Mouse (Mus musculus) stomach, postnatal 0 days (tissue): ENCODE data around the gene Atxn1. TPM values are rescaled to one million over a fixed set of nuclear protein-coding genes. Genes with fewer than 3 reads are reported as not detected.
A peak's percentile ranks its signal among the peaks of the same experiment; 100 is the strongest.

ENCODE experiments used
- ATAC-seq: fragments of 200-750 bp; cut with Nextera tagmentation; 2 replicates; pipeline ENCODE4 v1.8.0; 2017; ENCODE audit not compliant: low FRiP score, low TSS enrichment
- DNase-seq: peaks from one replicate; pipeline ENCODE4 v3.0.0-alpha.2; 2016; ENCODE audit warnings: low spot score
- H3K27ac ChIP-seq: fragments of 300-500 bp; sonication (generic); replicated peaks from 2 replicates; pipeline ENCODE4 v1.5.1; 2014; ENCODE audit warnings: mild to moderate bottlenecking, control low read depth
- H3K27me3 ChIP-seq: fragments of 300-500 bp; sonication (generic); 2 replicates; pipeline ENCODE4 v1.6.1; 2014; ENCODE audit warnings: low read length; ENCODE audit not compliant: control insufficient read depth, insufficient read depth
- H3K36me3 ChIP-seq: fragments of 300-500 bp; sonication (generic); 2 replicates; pipeline ENCODE4 v1.6.1; 2014; ENCODE audit warnings: low read length, mixed read lengths; ENCODE audit not compliant: control insufficient read depth, insufficient read depth
- H3K4me1 ChIP-seq: fragments of 300-500 bp; sonication (generic); replicated peaks from 2 replicates; pipeline ENCODE4 v1.6.1; 2014; ENCODE audit warnings: antibody characterized with exemption; ENCODE audit not compliant: control insufficient read depth, insufficient read depth
- H3K4me2 ChIP-seq: fragments of 300-500 bp; sonication (generic); replicated peaks from 2 replicates; pipeline ENCODE4 v1.6.1; 2014; ENCODE audit warnings: low read depth, mild to moderate bottlenecking, control low read depth, moderate library complexity
- H3K4me3 ChIP-seq: fragments of 300-500 bp; sonication (generic); 2 replicates; pipeline ENCODE4 v1.5.1; 2014; ENCODE audit warnings: low read depth, low read length, control low read depth
- H3K9ac ChIP-seq: fragments of 300-500 bp; sonication (generic); 2 replicates; pipeline ENCODE4 v1.6.1; 2014; ENCODE audit warnings: mild to moderate bottlenecking, low read length, control low read depth, mixed read lengths
- H3K9me3 ChIP-seq: fragments of 300-500 bp; sonication (generic); 2 replicates; pipeline ENCODE4 v1.6.1; 2016; ENCODE audit warnings: low read length; ENCODE audit not compliant: control insufficient read depth
- CTCF ChIP-seq: IDR thresholded peaks from 2 replicates; pipeline ENCODE4 v1.5.1; 2016; ENCODE audit warnings: antibody characterized with exemption, low read depth, mild to moderate bottlenecking, moderate library complexity
- EP300 ChIP-seq: optimal IDR thresholded peaks from 2 replicates; pipeline ENCODE3; 2016; ENCODE audit warnings: antibody characterized with exemption
- WGBS: fragments of 180-500 bp; shearing (Covaris S2); extraction: QIAGEN DNeasy Blood & Tissue Kit; methylation state at CpG from one replicate; pipeline ENCODE4 v1.1.7; 2014; 5-methylcytosine and 5-hydroxymethylcytosine counted together
- polyA plus RNA-seq: library from polyadenylated mRNA; unstranded; fragments of >200 nt; fragmentation: Nextera tagmentation; extraction: Ambion mirVana; gene quantifications from 2 replicates; pipeline ENCODE4 v1.2.1, GENCODE M21; 2015

Gene Atxn1
- polyA plus RNA-seq, 1 experiment from 2014 or later, result 7.0 TPM

- H3K4me2 ChIP-seq, result peak overlapping the region; percentile 32; the same call in 1 of the 2 replicates
- H3K4me3 ChIP-seq, result no peak overlapping the region
- 47% methylated on average over 10 of the region's 10 CpGs for WGBS
- no peaks in the 10 kb centered on the region for H3K9me3 ChIP-seq
- TF ChIP-seq CTCF (no peak), EP300 (no peak)
- H3K4me1 ChIP-seq, result peaks cover 5% of the 10 kb centered on the region; the same call in 1 of the 2 replicates
- no peak overlapping the region for H3K9ac ChIP-seq
- no peaks in the 10 kb centered on the region for H3K27me3 ChIP-seq
- DNase-seq, result peak; percentile 50
- no peaks in the 10 kb centered on the region for H3K36me3 ChIP-seq
- H3K27ac ChIP-seq, result no peak overlapping the region
- peak; percentile 36; the same call in 1 of the 2 replicates for ATAC-seq
Measured at GRCm38 (mm10) chr13:45906438-45907166, 58.2 kb downstream of the Atxn1 start.

GRCm38 (mm10) chr13:45904955-45905354, 59.9 kb downstream of the Atxn1 start:
- Histone ChIP-seq H3K36me3 (no peaks in the 10 kb centered on the region), H3K27ac (no peak overlapping the region), H3K4me3 (no peak overlapping the region), H3K27me3 (no peaks in the 10 kb centered on the region), H3K9me3 (no peaks in the 10 kb centered on the region), H3K4me1 (peaks cover 5% of the 10 kb centered on the region; the same call in 1 of the 2 replicates), H3K9ac (no peak overlapping the region), H3K4me2 (no peak overlapping the region)
- no peak for ATAC-seq
- no peak for DNase-seq
- WGBS, result 50% methylated on average over 4 of the region's 4 CpGs
- TF ChIP-seq EP300 (no peak), CTCF (no peak)

DNA sequence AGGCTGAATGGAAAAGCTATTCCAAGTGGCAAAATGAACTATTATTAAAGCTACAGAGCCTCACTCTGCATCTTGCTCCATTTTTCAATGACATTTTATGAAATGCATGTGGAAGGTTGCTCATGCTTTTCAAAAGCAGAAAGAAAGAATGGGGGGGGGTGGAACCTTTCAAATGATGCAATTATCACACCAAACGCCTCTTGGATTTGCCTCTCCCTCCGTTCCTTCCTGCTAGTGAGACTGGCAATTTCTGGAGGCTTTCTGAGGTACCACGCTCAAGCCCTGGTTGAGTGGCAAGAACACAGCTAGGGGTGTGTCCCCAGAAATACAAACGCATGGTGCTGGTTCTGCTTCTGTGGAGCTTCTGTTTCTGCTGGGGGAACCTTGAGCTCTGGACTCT, 60.4 kb downstream of the Atxn1 start:
- Histone ChIP-seq H3K4me1 (peaks cover 5% of the 10 kb centered on the region; the same call in 1 of the 2 replicates), H3K27me3 (no peaks in the 10 kb centered on the region), H3K27ac (peak overlapping the region; percentile 45; the same call in 1 of the 2 replicates), H3K9ac (no peak overlapping the region), H3K36me3 (no peaks in the 10 kb centered on the region), H3K4me3 (no peak overlapping the region), H3K9me3 (no peaks in the 10 kb centered on the region), H3K4me2 (no peak overlapping the region)
- no peak for TF ChIP-seq EP300
- no peak for TF ChIP-seq CTCF
- no peak for DNase-seq
- WGBS, result 57% methylated on average over 4 of the region's 4 CpGs
- no peak for ATAC-seq

GRCm38 (mm10) chr13:45903519-45904274, 61.1 kb downstream of the Atxn1 start:
- ATAC-seq, result peak; percentile 90
- no peak for TF ChIP-seq EP300
- no peak for TF ChIP-seq CTCF
- H3K9ac ChIP-seq, result no peak overlapping the region
- 58% methylated on average over 12 of the region's 12 CpGs for WGBS
- H3K27ac ChIP-seq, result peak overlapping the region; percentile 45
- H3K4me1 ChIP-seq, result peaks cover 5% of the 10 kb centered on the region; the same call in 1 of the 2 replicates
- H3K27me3 ChIP-seq, result no peaks in the 10 kb centered on the region
- H3K36me3 ChIP-seq, result no peaks in the 10 kb centered on the region
- H3K9me3 ChIP-seq, result no peaks in the 10 kb centered on the region
- peak; percentile 56 for DNase-seq
- H3K4me3 ChIP-seq, result no peak overlapping the region
- no peak overlapping the region for H3K4me2 ChIP-seq

DNA sequence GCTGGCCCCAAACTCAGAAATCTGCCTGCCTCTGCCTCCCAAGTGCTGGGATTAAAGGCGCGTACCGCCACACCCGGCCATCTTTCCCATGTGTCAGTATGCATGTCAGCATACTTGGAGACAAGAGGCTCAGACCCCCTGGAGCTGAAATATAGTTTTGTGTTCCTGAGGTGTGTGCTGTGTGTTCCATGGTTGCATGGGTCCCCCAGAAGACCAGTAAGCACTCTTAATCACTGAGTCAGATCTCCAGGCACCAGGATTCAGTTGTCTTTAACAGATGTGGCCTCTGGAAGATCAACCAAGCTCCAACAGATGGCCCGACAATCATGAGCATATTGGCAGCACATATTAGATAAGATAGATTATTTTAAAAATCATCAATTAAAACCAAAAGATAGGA, 62.4 kb downstream of the Atxn1 start:
- no peak for TF ChIP-seq EP300
- no peak for TF ChIP-seq CTCF
- WGBS, result 96% methylated on average over 5 of the region's 5 CpGs
- DNase-seq, result no peak
- no peak overlapping the region for H3K9ac ChIP-seq
- no peaks in the 10 kb centered on the region for H3K36me3 ChIP-seq
- H3K9me3 ChIP-seq, result no peaks in the 10 kb centered on the region
- peaks cover 8% of the 10 kb centered on the region; the same call in 1 of the 2 replicates for H3K4me1 ChIP-seq
- no peak overlapping the region for H3K27ac ChIP-seq
- ATAC-seq, result no peak
- H3K27me3 ChIP-seq, result no peaks in the 10 kb centered on the region
- no peak overlapping the region for H3K4me2 ChIP-seq
- H3K4me3 ChIP-seq, result no peak overlapping the region

- Histone ChIP-seq H3K9ac (no peak overlapping the region), H3K27me3 (no peaks in the 10 kb centered on the region), H3K36me3 (no peaks in the 10 kb centered on the region), H3K4me1 (peaks cover 8% of the 10 kb centered on the region; the same call in 1 of the 2 replicates), H3K9me3 (no peaks in the 10 kb centered on the region), H3K4me3 (no peak overlapping the region), H3K4me2 (no peak overlapping the region), H3K27ac (no peak overlapping the region)
- no peak for ATAC-seq
- 70% methylated on average over 8 of the region's 8 CpGs for WGBS
- TF ChIP-seq EP300 (no peak), CTCF (no peak)
- no peak for DNase-seq
Measured at GRCm38 (mm10) chr13:45900776-45901175, 64.0 kb downstream of the Atxn1 start.
